Mouse (Mus musculus): ENCODE measurements around the gene Cetn3.

Gene Cetn3

GRCm38 (mm10) chr13:81782971-81783404 lies at the start of gene Cetn3:
Gene Cetn3 (plus strand): TSS chr13:81783077.
- DNase-seq (ENCODE audit: extremely low spot score, low read depth, low spot score) = peak; percentile 96

GRCm38 (mm10) chr13:81736606-81737005 lies 46.3 kb upstream of the Cetn3 start:
- DNase-seq (ENCODE audit: extremely low spot score, low read depth, low spot score) = no peak

GRCm38 (mm10) chr13:81740898-81741297 lies 42.0 kb upstream of the Cetn3 start:
- DNase-seq (ENCODE audit: extremely low spot score, low read depth, low spot score) = no peak

- DNase-seq (ENCODE audit: extremely low spot score, low read depth, low spot score) = no peak
These were observed 39.3 kb upstream of the Cetn3 start for GRCm38 (mm10) chr13:81743391-81744091.

GRCm38 (mm10) chr13:81744092-81744396 lies 38.8 kb upstream of the Cetn3 start:
- DNase-seq (ENCODE audit: extremely low spot score, low read depth, low spot score) = no peak

GRCm38 (mm10) chr13:81754878-81755277 lies 28.0 kb upstream of the Cetn3 start:
- DNase-seq (ENCODE audit: extremely low spot score, low read depth, low spot score) = no peak

GRCm38 (mm10) chr13:81755324-81755723 lies 27.6 kb upstream of the Cetn3 start:
- no peak for DNase-seq (ENCODE audit: extremely low spot score, low read depth, low spot score)

GRCm38 (mm10) chr13:81757058-81757660 lies 25.7 kb upstream of the Cetn3 start:
- DNase-seq (ENCODE audit: extremely low spot score, low read depth, low spot score) = no peak

- peak; percentile 24 for DNase-seq (ENCODE audit: extremely low spot score, low read depth, low spot score)
These were observed 22.5 kb upstream of the Cetn3 start for GRCm38 (mm10) chr13:81760379-81760778.

GRCm38 (mm10) chr13:81761566-81762186 lies 21.2 kb upstream of the Cetn3 start:
- DNase-seq (ENCODE audit: extremely low spot score, low read depth, low spot score) = peak; percentile 42

GRCm38 (mm10) chr13:81764173-81764572 lies 18.7 kb upstream of the Cetn3 start:
- no peak for DNase-seq (ENCODE audit: extremely low spot score, low read depth, low spot score)

- no peak for DNase-seq (ENCODE audit: extremely low spot score, low read depth, low spot score)
These were observed 15.7 kb upstream of the Cetn3 start for GRCm38 (mm10) chr13:81767038-81767659.

GRCm38 (mm10) chr13:81776217-81776616 lies 6.7 kb upstream of the Cetn3 start:
- no peak for DNase-seq (ENCODE audit: extremely low spot score, low read depth, low spot score)

GRCm38 (mm10) chr13:81782475-81782874 lies 402 bp upstream of the Cetn3 start:
- DNase-seq (ENCODE audit: extremely low spot score, low read depth, low spot score) = no peak

- peak; percentile 72 for DNase-seq (ENCODE audit: extremely low spot score, low read depth, low spot score)
These were observed 797 bp downstream of the Cetn3 start for GRCm38 (mm10) chr13:81783405-81784342.

- no peak for DNase-seq (ENCODE audit: extremely low spot score, low read depth, low spot score)
These were observed 3.0 kb downstream of the Cetn3 start for GRCm38 (mm10) chr13:81785766-81786480.

GRCm38 (mm10) chr13:81790160-81790559 lies 7.3 kb downstream of the Cetn3 start:
- no peak for DNase-seq (ENCODE audit: extremely low spot score, low read depth, low spot score)

- DNase-seq (ENCODE audit: extremely low spot score, low read depth, low spot score) = no peak
These were observed 9.0 kb downstream of the Cetn3 start for GRCm38 (mm10) chr13:81791861-81792260.

GRCm38 (mm10) chr13:81793850-81794249 lies 11.0 kb downstream of the Cetn3 start:
- DNase-seq (ENCODE audit: extremely low spot score, low read depth, low spot score) = no peak

GRCm38 (mm10) chr13:81801121-81801520 lies 18.2 kb downstream of the Cetn3 start:
- no peak for DNase-seq (ENCODE audit: extremely low spot score, low read depth, low spot score)
